Mouse (Mus musculus): ENCODE measurements around the gene Zfp683. TPM values are rescaled to one million over a fixed set of nuclear protein-coding genes. Genes with fewer than 3 reads are reported as not detected.

Zfp683 gene
- total RNA-seq, 2 experiments from 2014 or later: not detected

- no peak for ATAC-seq (replicated peaks; ENCODE audit: poor library complexity, severe bottlenecking)
These were observed 35.4 kb downstream of the Zfp683 start for GRCm38 (mm10) chr4:134089029-134089428.

- ATAC-seq (replicated peaks; ENCODE audit: poor library complexity, severe bottlenecking): no peak
These were observed 37.0 kb downstream of the Zfp683 start for GRCm38 (mm10) chr4:134090521-134091224.

- no peak for ATAC-seq (replicated peaks; ENCODE audit: poor library complexity, severe bottlenecking)
These were observed 37.5 kb downstream of the Zfp683 start for GRCm38 (mm10) chr4:134091225-134091529.

- ATAC-seq (replicated peaks; ENCODE audit: poor library complexity, severe bottlenecking): peak; percentile 43
These were observed 39.0 kb downstream of the Zfp683 start for GRCm38 (mm10) chr4:134092382-134093288.

- no peak for ATAC-seq (replicated peaks; ENCODE audit: poor library complexity, severe bottlenecking)
These were observed 40.4 kb downstream of the Zfp683 start for GRCm38 (mm10) chr4:134094004-134094564.

- ATAC-seq (replicated peaks; ENCODE audit: poor library complexity, severe bottlenecking): peak; percentile 41
These were observed 41.4 kb downstream of the Zfp683 start, which contains the start of gene Cd52 for GRCm38 (mm10) chr4:134094923-134095547. Gene Cd52 (minus strand): TSS chr4:134095082.

- no peak for ATAC-seq (replicated peaks; ENCODE audit: poor library complexity, severe bottlenecking)
These were observed 42.5 kb downstream of the Zfp683 start for GRCm38 (mm10) chr4:134096120-134096519.

- ATAC-seq (replicated peaks; ENCODE audit: poor library complexity, severe bottlenecking): peak; percentile 56
These were observed 43.5 kb downstream of the Zfp683 start for GRCm38 (mm10) chr4:134097015-134097608.

- peak; percentile 70 for ATAC-seq (replicated peaks; ENCODE audit: poor library complexity, severe bottlenecking)
These were observed 45.0 kb downstream of the Zfp683 start for GRCm38 (mm10) chr4:134098628-134099027.

GRCm38 (mm10) chr4:134100245-134100644 is 46.6 kb downstream of the Zfp683 start:
- ATAC-seq (replicated peaks; ENCODE audit: poor library complexity, severe bottlenecking): no peak

GRCm38 (mm10) chr4:134101979-134102741 is 48.5 kb downstream of the Zfp683 start, which contains the start of gene Ubxn11:
Gene Ubxn11 (plus strand): TSS chr4:134102570.
- peak; percentile 78 for ATAC-seq (replicated peaks; ENCODE audit: poor library complexity, severe bottlenecking)

GRCm38 (mm10) chr4:134102742-134103119 is 49.1 kb downstream of the Zfp683 start:
- peak; percentile 29; the same call in 1 of the 2 replicates for ATAC-seq (replicated peaks; ENCODE audit: poor library complexity, severe bottlenecking)

- ATAC-seq (replicated peaks; ENCODE audit: poor library complexity, severe bottlenecking): no peak
These were observed 52.5 kb downstream of the Zfp683 start for GRCm38 (mm10) chr4:134106105-134106504.

GRCm38 (mm10) chr4:134107730-134108129 is 54.1 kb downstream of the Zfp683 start:
- no peak for ATAC-seq (replicated peaks; ENCODE audit: poor library complexity, severe bottlenecking)

GRCm38 (mm10) chr4:134108196-134108595 is 54.6 kb downstream of the Zfp683 start:
- ATAC-seq (replicated peaks; ENCODE audit: poor library complexity, severe bottlenecking): no peak
